Mouse (Mus musculus) forebrain, embryonic 11.5 days (tissue): ENCODE measurements around the gene Herc6. TPM values are rescaled to one million over a fixed set of nuclear protein-coding genes. Genes with fewer than 3 reads are reported as not detected.

ENCODE experiments used
- ATAC-seq: fragments of 200-750 bp; cut with Nextera tagmentation; replicated peaks from 2 replicates; pipeline ENCODE4 v1.8.0; 2017; ENCODE audit warnings: moderate TSS enrichment; ENCODE audit not compliant: low FRiP score
- DNase-seq: peaks from one replicate; pipeline ENCODE4 v3.0.0-alpha.2; 2017; ENCODE audit warnings: low spot score
- H3K27ac ChIP-seq: fragments of 300-500 bp; sonication (generic); 2 replicates; pipeline ENCODE4 v1.5.1; 2014; ENCODE audit warnings: low read depth, low read length
- H3K27me3 ChIP-seq: fragments of 300-500 bp; sonication (generic); 2 replicates; pipeline ENCODE4 v1.6.1; 2014; ENCODE audit warnings: mild to moderate bottlenecking, low read length, mixed read lengths; ENCODE audit not compliant: control insufficient read depth, insufficient read depth
- H3K36me3 ChIP-seq: fragments of 300-500 bp; sonication (generic); 2 replicates; pipeline ENCODE4 v1.6.1; 2014; ENCODE audit warnings: mild to moderate bottlenecking, low read length, moderate library complexity, mixed read lengths; ENCODE audit not compliant: control insufficient read depth, insufficient read depth
- H3K4me1 ChIP-seq: fragments of 300-500 bp; sonication (generic); replicated peaks from 2 replicates; pipeline ENCODE4 v1.6.1; 2014; ENCODE audit warnings: low read length, mixed read lengths; ENCODE audit not compliant: control insufficient read depth, insufficient read depth
- H3K4me2 ChIP-seq: fragments of 300-500 bp; sonication (generic); 2 replicates; pipeline ENCODE4 v1.6.1; 2014; ENCODE audit warnings: low read depth, mild to moderate bottlenecking, low read length, moderate library complexity, mixed read lengths; ENCODE audit not compliant: severe bottlenecking
- H3K4me3 ChIP-seq: fragments of 300-500 bp; sonication (generic); 2 replicates; pipeline ENCODE4 v1.5.1; 2014; ENCODE audit warnings: low read depth, low read length
- H3K9ac ChIP-seq: fragments of 300-500 bp; sonication (generic); 2 replicates; pipeline ENCODE4 v1.6.1; 2014; ENCODE audit warnings: low read length
- H3K9me3 ChIP-seq: fragments of 300-500 bp; sonication (generic); 2 replicates; pipeline ENCODE4 v1.6.1; 2016; ENCODE audit warnings: low read length, mixed read lengths; ENCODE audit not compliant: control insufficient read depth
- WGBS: fragments of 180-500 bp; shearing (Covaris S2); extraction: QIAGEN DNeasy Blood & Tissue Kit; methylation state at CpG from one replicate; pipeline ENCODE4 v1.1.7; 2014; 5-methylcytosine and 5-hydroxymethylcytosine counted together
- polyA plus RNA-seq: library from polyadenylated mRNA; unstranded; fragments of >200 nt; fragmentation: Nextera tagmentation; extraction: Ambion mirVana; gene quantifications from 2 replicates; pipeline ENCODE4 v1.2.1, GENCODE M21; 2014

Herc6 gene
- polyA plus RNA-seq, 1 experiment from 2014 or later = 2.7 TPM

DNA sequence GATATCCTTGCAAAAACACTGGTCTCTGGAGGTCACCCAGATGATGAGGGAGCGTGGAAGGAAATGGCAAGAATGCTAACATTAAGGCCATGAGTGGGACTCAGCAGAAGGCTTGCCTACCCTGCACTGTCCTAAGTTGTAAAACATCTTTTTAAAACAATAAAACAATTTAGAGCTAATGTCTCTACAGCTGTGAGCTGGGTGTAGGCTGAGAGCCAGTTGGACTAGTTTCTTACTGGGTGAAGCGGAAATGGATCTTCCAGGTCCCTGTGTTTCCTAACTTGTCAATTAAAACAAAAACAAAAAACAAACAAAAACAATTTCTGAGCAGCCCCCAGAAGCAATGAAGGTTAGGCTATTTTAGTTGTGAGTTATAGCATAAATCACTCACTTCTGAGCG, 112.3 kb downstream of the Herc6 start:
- Histone ChIP-seq H3K9ac (no peak overlapping the region), H3K27me3 (no peaks in the 10 kb centered on the region), H3K27ac (no peak overlapping the region), H3K9me3 (no peaks in the 10 kb centered on the region), H3K4me3 (no peak overlapping the region), H3K36me3 (no peaks in the 10 kb centered on the region), H3K4me1 (no peaks in the 10 kb centered on the region), H3K4me2 (no peak overlapping the region)
- no peak for ATAC-seq
- no peak for DNase-seq
- 84% methylated on average over 3 of the region's 3 CpGs for WGBS

- peaks cover 4% of the 10 kb centered on the region; the same call in 1 of the 2 replicates for H3K4me1 ChIP-seq
Measured at GRCm38 (mm10) chr6:57701686-57702085, 120.9 kb downstream of the Herc6 start.

DNA sequence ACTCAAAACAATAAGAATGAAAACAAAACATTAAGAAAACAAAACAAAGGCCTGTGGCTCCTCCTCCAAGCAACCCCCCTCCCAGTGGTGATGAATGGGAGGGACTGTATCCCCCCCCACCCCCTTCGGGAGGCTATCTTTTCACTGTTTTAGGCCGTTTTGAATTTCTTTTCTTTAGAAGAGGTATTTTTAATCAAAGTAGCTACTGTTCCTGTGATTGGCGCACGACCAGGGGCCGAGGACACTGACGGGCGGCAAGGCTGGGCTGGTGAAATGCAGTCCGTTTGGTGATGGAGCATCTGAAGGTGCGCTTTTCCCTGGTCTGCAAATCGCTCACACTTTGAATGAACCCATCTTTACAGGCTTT, 121.6 kb downstream of the Herc6 start, which contains the start of gene Lancl2:
Lancl2 (plus strand) TSS at position 165 of the 367 bp plus-strand sequence.
- H3K4me1 ChIP-seq = peaks cover 4% of the 10 kb centered on the region; the same call in 1 of the 2 replicates
- DNase-seq = no peak

More at GRCm38 (mm10) chr6:57701686-57702085, 120.9 kb downstream of the Herc6 start:
- no peaks in the 10 kb centered on the region for H3K9me3 ChIP-seq
- H3K4me3 ChIP-seq = peak overlapping the region; percentile 66; the same call in 1 of the 2 replicates
- H3K27me3 ChIP-seq = no peaks in the 10 kb centered on the region
- no peak for DNase-seq
- 49% methylated on average over 4 of the region's 4 CpGs for WGBS
- peak overlapping the region; percentile 64; the same call in 1 of the 2 replicates for H3K4me2 ChIP-seq
- no peak overlapping the region for H3K27ac ChIP-seq
- H3K36me3 ChIP-seq = no peaks in the 10 kb centered on the region
- no peak for ATAC-seq
- H3K9ac ChIP-seq = no peak overlapping the region; the same call in 1 of the 2 replicates

GRCm38 (mm10) chr6:57702743-57703499, 122.1 kb downstream of the Herc6 start:
- H3K36me3 ChIP-seq = no peaks in the 10 kb centered on the region
- H3K9ac ChIP-seq = peak overlapping the region; percentile 92
- DNase-seq = peak; percentile 96
- no peaks in the 10 kb centered on the region for H3K27me3 ChIP-seq
- WGBS = under 1% methylated on average over 59 of the region's 59 CpGs
- ATAC-seq = peak; percentile 99
- H3K4me1 ChIP-seq = peaks cover 4% of the 10 kb centered on the region; the same call in 1 of the 2 replicates
- peak overlapping the region; percentile 64 for H3K4me2 ChIP-seq
- peak overlapping the region; percentile 90 for H3K27ac ChIP-seq
- no peaks in the 10 kb centered on the region for H3K9me3 ChIP-seq
- peak overlapping the region; percentile 66 for H3K4me3 ChIP-seq

More for the DNA sequence above, 121.6 kb downstream of the Herc6 start, which contains the start of gene Lancl2:
- H3K27me3 ChIP-seq = no peaks in the 10 kb centered on the region
- H3K27ac ChIP-seq = peak within 1 kb of the TSS; percentile 90
- H3K9me3 ChIP-seq = no peaks in the 10 kb centered on the region
- H3K36me3 ChIP-seq = no peaks in the 10 kb centered on the region
- H3K4me2 ChIP-seq = peak within 1 kb of the TSS; percentile 64
- H3K9ac ChIP-seq = peak within 1 kb of the TSS; percentile 92
- WGBS = 0% methylated on average over 10 of the region's 10 CpGs
- peak; percentile 29 for ATAC-seq
- peak within 1 kb of the TSS; percentile 66 for H3K4me3 ChIP-seq

DNA sequence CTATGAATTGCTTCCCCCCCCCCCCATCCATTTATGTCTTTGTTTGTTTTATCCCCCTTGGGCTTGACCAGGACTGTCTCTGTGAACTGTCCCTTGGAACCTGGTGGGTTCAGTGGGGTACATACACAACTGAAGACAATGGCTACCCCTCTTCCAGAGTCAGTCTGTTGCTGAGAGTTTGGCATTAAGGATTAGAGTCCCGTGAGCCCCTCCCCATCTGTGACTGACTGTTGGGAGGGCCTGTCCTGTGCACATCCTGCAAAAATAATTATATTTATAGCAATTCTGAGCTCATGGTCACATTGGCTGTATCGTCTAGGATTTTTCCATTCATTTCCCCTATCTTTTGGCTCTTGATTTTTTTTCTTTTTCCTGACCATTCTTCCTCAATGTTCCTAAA, 122.9 kb downstream of the Herc6 start:
- peaks cover 4% of the 10 kb centered on the region; the same call in 1 of the 2 replicates for H3K4me1 ChIP-seq

DNA sequence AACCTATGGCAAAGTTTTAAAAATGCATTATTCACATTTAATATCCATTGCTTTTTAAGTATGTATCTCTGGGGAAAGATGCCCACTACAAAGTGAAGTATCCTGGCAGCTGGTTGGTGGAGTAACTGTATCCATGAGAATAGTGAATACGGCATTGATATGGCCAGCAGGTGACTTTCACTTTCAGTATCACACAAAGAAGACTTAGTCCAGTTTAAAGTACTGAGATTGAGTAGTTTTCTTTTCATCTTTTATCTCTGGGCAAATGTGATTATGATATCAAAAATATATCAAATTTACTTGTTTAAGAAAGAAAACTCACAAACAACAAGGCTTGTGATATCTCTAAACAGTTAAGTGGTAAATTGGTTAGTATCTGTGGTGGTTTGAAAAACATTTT, 125.9 kb downstream of the Herc6 start:
- WGBS = 92% methylated on average over 1 of the region's 1 CpGs
- H3K4me2 ChIP-seq = no peak overlapping the region
- H3K9me3 ChIP-seq = no peaks in the 10 kb centered on the region
- no peaks in the 10 kb centered on the region for H3K27me3 ChIP-seq
- no peak overlapping the region for H3K27ac ChIP-seq
- ATAC-seq (no peak), DNase-seq (no peak)
- no peak overlapping the region for H3K9ac ChIP-seq
- H3K4me3 ChIP-seq = no peak overlapping the region
- H3K4me1 ChIP-seq = 0 out of 2 replicates have a peak, but pooled peaks cover 2% of the 10 kb centered on the region
- no peaks in the 10 kb centered on the region for H3K36me3 ChIP-seq

More for the DNA sequence above, 122.9 kb downstream of the Herc6 start:
- ATAC-seq (peak; percentile 44), DNase-seq (peak; percentile 49)
- peak overlapping the region; percentile 66 for H3K4me3 ChIP-seq
- WGBS = 30% methylated on average over 2 of the region's 2 CpGs
- no peaks in the 10 kb centered on the region for H3K9me3 ChIP-seq
- H3K27ac ChIP-seq = no peak overlapping the region
- peak overlapping the region; percentile 92 for H3K9ac ChIP-seq
- no peaks in the 10 kb centered on the region for H3K27me3 ChIP-seq
- H3K4me2 ChIP-seq = peak overlapping the region; percentile 64
- no peaks in the 10 kb centered on the region for H3K36me3 ChIP-seq

- H3K27me3 ChIP-seq = no peaks in the 10 kb centered on the region
- no peak overlapping the region for H3K4me3 ChIP-seq
- H3K9me3 ChIP-seq = no peaks in the 10 kb centered on the region
- WGBS = 38% methylated on average over 1 of the region's 1 CpGs
- ATAC-seq (no peak), DNase-seq (no peak)
- H3K9ac ChIP-seq = no peak overlapping the region
- H3K36me3 ChIP-seq = no peaks in the 10 kb centered on the region
- no peak overlapping the region for H3K4me2 ChIP-seq
- no peaks in the 10 kb centered on the region for H3K4me1 ChIP-seq
- H3K27ac ChIP-seq = no peak overlapping the region
Measured at GRCm38 (mm10) chr6:57711726-57712125, 130.9 kb downstream of the Herc6 start.
